8 mouse cellular contexts compared by ENCODE assay signal in the genomic region with DNA sequence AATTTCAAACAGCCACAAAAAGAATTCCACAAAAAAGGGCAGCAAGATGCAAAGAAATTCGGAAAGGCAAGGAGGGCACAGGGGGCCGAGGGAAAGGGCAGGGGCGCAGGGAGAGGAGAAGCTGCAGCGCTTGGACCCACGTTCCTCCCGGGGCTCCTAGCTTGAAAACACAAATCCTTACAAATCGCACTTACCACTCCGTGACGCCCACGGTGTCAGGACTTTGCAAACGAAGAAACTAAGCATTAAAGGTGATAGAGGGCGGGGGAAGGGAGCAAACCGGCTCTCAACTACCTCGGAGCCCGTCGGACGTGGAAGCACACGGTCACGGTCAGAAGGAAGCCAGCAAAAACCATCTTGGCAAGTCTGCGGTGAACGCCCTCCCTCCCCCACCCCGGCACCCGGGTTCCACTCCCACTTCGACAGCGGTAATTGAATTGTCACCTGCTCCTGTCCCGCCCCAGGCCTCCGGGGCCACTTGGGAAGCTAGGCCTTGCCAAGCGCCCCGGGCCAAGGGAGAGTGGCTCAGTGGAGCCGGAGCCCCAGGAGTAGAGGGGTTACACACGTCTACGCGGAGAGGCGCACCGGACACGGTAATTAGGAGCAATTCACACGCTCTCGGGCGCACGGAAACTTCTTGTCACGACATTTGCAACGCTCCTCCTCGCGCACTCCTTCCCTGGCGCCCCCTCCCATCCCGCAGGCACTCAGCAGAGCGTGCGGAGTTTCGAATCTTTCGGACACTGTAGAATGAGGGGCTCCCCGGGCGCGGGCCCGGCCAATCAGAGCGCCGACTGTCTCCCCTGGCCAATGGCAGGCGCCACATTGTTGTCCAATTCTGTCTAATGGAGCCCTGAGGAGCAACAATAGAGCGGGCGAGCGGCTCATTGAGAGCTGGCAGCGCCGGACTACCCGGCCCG. TPM values are rescaled to one million over a fixed set of nuclear protein-coding genes. Genes with fewer than 3 reads are reported as not detected.
DNase-seq lines count a peak whose midpoint lies in the region; ATAC-seq and TF ChIP-seq lines count a peak whose summit lies in the region.

A gene (plus strand): TSS at position 906 of the 920 bp plus-strand sequence.

- H3K4me2 ChIP-seq in forebrain, embryonic 11.5 days (ENCODE audit: low read depth, low read length, severe bottlenecking), result peak within 1 kb of the TSS; percentile 71
- H3K4me2 ChIP-seq in neural tube, embryonic 11.5 days (ENCODE audit: low read depth), result peak within 1 kb of the TSS; percentile 70

- peak; percentile 94 for ATAC-seq in forebrain, embryonic 11.5 days (replicated peaks; ENCODE audit: low FRiP score)
- ATAC-seq in neural tube, embryonic 11.5 days (ENCODE audit: insufficient read depth, low FRiP score, low TSS enrichment), result peak; percentile 97

- TF ChIP-seq POLR2A in heart, adult 2 months (IDR thresholded peaks at IDR 0.05; ENCODE audit: insufficient read depth, low read depth, low read length), result no peak

- WGBS in heart, adult 2 months, result 1% methylated on average over 64 of the region's 64 CpGs
- under 1% methylated on average over 64 of the region's 64 CpGs for WGBS in forebrain, embryonic 11.5 days
- under 1% methylated on average over 64 of the region's 64 CpGs for WGBS in neural tube, embryonic 11.5 days

- peak in 1 of 2 experiments; percentile 31 for DNase-seq in heart, adult 2 months
- no peak for DNase-seq in heart, adult 8-10 months (ENCODE audit: low spot score)
- DNase-seq in ES-CJ7 (ENCODE audit: low read depth, low spot score), result peak; percentile 85
- peak; percentile 98 for DNase-seq in forebrain, embryonic 11.5 days (ENCODE audit: low spot score)
- DNase-seq in layer of hippocampus, adult 9-11 months, result peak; percentile 35
- DNase-seq in neural tube, embryonic 11.5 days (ENCODE audit: low spot score), result peak; percentile 91
- no peak for DNase-seq in urinary bladder, postnatal 4 days (ENCODE audit: low spot score in 2 of 2)
- no peak for DNase-seq in ovary, postnatal 36 days (ENCODE audit: low spot score)

- H3K36me3 ChIP-seq in heart, adult 2 months (ENCODE audit: control insufficient read depth, insufficient read depth, low read length), result no peaks in the 10 kb centered on the region
- no peaks in the 10 kb centered on the region for H3K36me3 ChIP-seq in forebrain, embryonic 11.5 days (ENCODE audit: control insufficient read depth, insufficient read depth, low read length)
- H3K36me3 ChIP-seq in neural tube, embryonic 11.5 days (ENCODE audit: control insufficient read depth, insufficient read depth, low read length), result no peaks in the 10 kb centered on the region

- no peak within 1 kb of the TSS for H3K27ac ChIP-seq in heart, adult 2 months
- H3K27ac ChIP-seq in forebrain, embryonic 11.5 days (ENCODE audit: low read depth, low read length), result peak within 1 kb of the TSS; percentile 95
- no peak within 1 kb of the TSS for H3K27ac ChIP-seq in neural tube, embryonic 11.5 days (ENCODE audit: low read depth, low read length)

- no peaks in the 10 kb centered on the region for H3K4me1 ChIP-seq in heart, adult 2 months (ENCODE audit: control insufficient read depth, insufficient read depth, low read length)
- peaks cover 18% of the 10 kb centered on the region; the same call in 1 of the 2 replicates for H3K4me1 ChIP-seq in forebrain, embryonic 11.5 days (replicated peaks; ENCODE audit: control insufficient read depth, insufficient read depth, low read length)
- peaks cover 6% of the 10 kb centered on the region for H3K4me1 ChIP-seq in neural tube, embryonic 11.5 days (ENCODE audit: control insufficient read depth, insufficient read depth, low read length)

- no peak for TF ChIP-seq EP300 in heart, adult 2 months (IDR thresholded peaks at IDR 0.05; ENCODE audit: insufficient read depth, low read depth, low read length)

- peaks cover 61% of the 10 kb centered on the region for H3K27me3 ChIP-seq in heart, adult 2 months (ENCODE audit: control insufficient read depth, insufficient read depth, low read length)
- H3K27me3 ChIP-seq in forebrain, embryonic 11.5 days (ENCODE audit: control insufficient read depth, insufficient read depth, low read length), result peaks cover 71% of the 10 kb centered on the region
- peaks cover 98% of the 10 kb centered on the region for H3K27me3 ChIP-seq in neural tube, embryonic 11.5 days (ENCODE audit: control insufficient read depth, insufficient read depth, low read length)

- no peak within 1 kb of the TSS for H3K9ac ChIP-seq in heart, adult 2 months (ENCODE audit: low read depth, low read length)
- H3K9ac ChIP-seq in forebrain, embryonic 11.5 days (ENCODE audit: low read length), result peak within 1 kb of the TSS; percentile 97
- no peak within 1 kb of the TSS for H3K9ac ChIP-seq in neural tube, embryonic 11.5 days (ENCODE audit: low read length)

- no peaks in the 10 kb centered on the region for H3K79me2 ChIP-seq in heart, adult 2 months (replicated peaks; ENCODE audit: control insufficient read depth, insufficient read depth, low read length)

- TF ChIP-seq CTCF in heart, adult 2 months (IDR thresholded peaks at IDR 0.05), result no peak

- intact Hi-C loops in heart, adult 2 months (cut with DNase I), result no loop called here

- H3K9me3 ChIP-seq in forebrain, embryonic 11.5 days (ENCODE audit: control insufficient read depth, low read length), result no peaks in the 10 kb centered on the region
- no peaks in the 10 kb centered on the region for H3K9me3 ChIP-seq in neural tube, embryonic 11.5 days (ENCODE audit: control insufficient read depth, low read length)

- peak within 1 kb of the TSS; percentile 38 for H3K4me3 ChIP-seq in heart, adult 2 months
- H3K4me3 ChIP-seq in forebrain, embryonic 11.5 days (ENCODE audit: low read depth, low read length), result peak within 1 kb of the TSS; percentile 81
- H3K4me3 ChIP-seq in neural tube, embryonic 11.5 days (ENCODE audit: low read depth, low read length), result peak within 1 kb of the TSS; percentile 37

RNA-seq across cellular contexts. Expression of the gene that starts here (rescaled TPM):
- total RNA-seq in heart, adult 2 months (2021), result under 1 TPM in 1 of 2 experiments, not detected in 1; 0.09 TPM
- 0.04 TPM in 1 of 2 replicates, not detected in the other for polyA plus RNA-seq in heart, adult 2 months (2012; rRNA removed)
- total RNA-seq in heart, adult 8-10 months (2022), result under 1 TPM in 1 of 4 experiments, not detected in 3; 0.09 TPM
- polyA plus RNA-seq in forebrain, embryonic 11.5 days (2014; fragmentation: Nextera tagmentation; extraction: Ambion mirVana), result 12.5 and 16.9 TPM in 2 replicates
- 0.12 and 0.14 TPM in 2 replicates for polyA plus RNA-seq in neural tube, embryonic 11.5 days (2014; fragmentation: Nextera tagmentation; extraction: Ambion mirVana)

Comparison
In these comparisons a context has a peak if more than half of its experiments do, and no peak if none do; other contexts are left out.
1. RNA of the gene that starts here (polyA plus RNA-seq): 12.5 to 16.9 TPM in forebrain, embryonic 11.5 days; 0.12 to 0.14 TPM in neural tube, embryonic 11.5 days and 0.04 TPM in heart, adult 2 months; every median in the first group is over 10 times any median in the second.
2. Peak in DNase-seq, ATAC-seq, H3K4me3 ChIP-seq and H3K4me2 ChIP-seq in neural tube, embryonic 11.5 days; RNA of the gene not detected or under 1 TPM.
3. DNase-seq: peak in ES-CJ7 (single experiment), forebrain, embryonic 11.5 days (single experiment) and layer of hippocampus, adult 9-11 months (single experiment); none in heart, adult 8-10 months (single experiment), urinary bladder, postnatal 4 days (0 of 2) and ovary, postnatal 36 days (single experiment).
4. Peak in every context shown above with its lines, with median percentiles within 50 percentile points of each other: H3K4me3 ChIP-seq.